In the genomic region with DNA sequence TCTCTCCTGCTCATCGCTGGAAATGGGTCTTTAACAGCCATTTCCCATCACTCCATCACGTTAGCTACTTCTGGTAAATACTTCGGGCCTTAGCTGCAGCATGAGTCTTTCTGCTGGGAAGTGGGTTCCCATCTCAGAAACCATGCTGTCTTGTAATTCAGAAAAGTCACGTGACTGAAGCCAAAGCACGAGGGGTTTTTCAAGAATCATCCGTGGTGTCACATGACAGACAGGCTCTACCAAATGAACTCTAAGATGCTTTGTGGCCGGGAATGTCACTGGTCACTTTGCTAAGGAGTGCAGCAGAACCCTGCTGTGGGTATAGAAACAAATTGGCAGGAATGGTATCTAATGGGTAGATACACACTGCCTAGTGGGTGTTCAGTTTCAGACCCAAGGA, we compare ENCODE assay signal across 18 mouse cellular contexts.
"Had no signal": no experiment of that assay in that cellular context is flagged by ENCODE, and none has a peak within 500 bp of the region (broad histone marks: within the 10 kb centered on the region; RNA-seq: fewer than 3 reads in every experiment).

No protein-coding gene starts in this region.

- ATAC-seq: midbrain, embryonic 13.5 days; midbrain, embryonic 15.5 days had no signal

- H3K4me3 ChIP-seq: megakaryocyte, embryonic 14.5 days; midbrain, embryonic 13.5 days; midbrain, embryonic 15.5 days; myocyte; neural tube, embryonic 13.5 days; neural tube, embryonic 15.5 days; stomach, embryonic 15.5 days had no signal

- H3K36me3 ChIP-seq: midbrain, embryonic 13.5 days; midbrain, embryonic 15.5 days; neural tube, embryonic 13.5 days; neural tube, embryonic 15.5 days; stomach, embryonic 15.5 days had no signal

- H3K9me3 ChIP-seq: megakaryocyte, embryonic 14.5 days; midbrain, embryonic 13.5 days; midbrain, embryonic 15.5 days; neural tube, embryonic 13.5 days; neural tube, embryonic 15.5 days; stomach, embryonic 15.5 days had no signal

- H3K27me3 ChIP-seq: megakaryocyte, embryonic 14.5 days; midbrain, embryonic 13.5 days; midbrain, embryonic 15.5 days; neural tube, embryonic 13.5 days; neural tube, embryonic 15.5 days; stomach, embryonic 15.5 days had no signal

- H3K27ac ChIP-seq: macrophage; midbrain, embryonic 13.5 days; midbrain, embryonic 15.5 days; neural tube, embryonic 13.5 days; neural tube, embryonic 15.5 days; stomach, embryonic 15.5 days; stomach, postnatal 0 days had no signal

- DNase-seq: lung, adult 18-20 months; lung, postnatal 36 days; retina, postnatal 1 day; right cerebral cortex, postnatal 14 days; thymus, adult 2 months; thymus, postnatal 25 days; thymus, postnatal 4 days had no signal

- H3K9ac ChIP-seq: lung, embryonic 14.5 days; midbrain, embryonic 13.5 days; midbrain, embryonic 15.5 days; neural tube, embryonic 13.5 days; neural tube, embryonic 15.5 days; stomach, embryonic 15.5 days had no signal

- H3K4me2 ChIP-seq: lung, embryonic 14.5 days; midbrain, embryonic 11.5 days; midbrain, embryonic 13.5 days; midbrain, embryonic 15.5 days; neural tube, embryonic 13.5 days; neural tube, embryonic 15.5 days; stomach, embryonic 15.5 days had no signal
